Mouse (Mus musculus) cerebellum, postnatal 14 days (tissue): ENCODE results near the gene AF067061.
"Not testable (repeated sequence)": the region's sequence is repeated elsewhere in the genome, so short reads cannot be mapped to it uniquely, and the experiment has no call there.

Experiments used
- DNase-seq, 2 experiments: peaks; one replicate each; pipeline ENCODE4 v3.0.0; 2021; ENCODE audit warnings: mixed read lengths in 2 of 2

AF067061 gene

GRCm38 (mm10) chr13:120262870-120263269 lies at the start of gene AF067061:
Gene AF067061, plus strand, starts transcription at chr13:120263114.
- not testable (repeated sequence) for DNase-seq

DNA sequence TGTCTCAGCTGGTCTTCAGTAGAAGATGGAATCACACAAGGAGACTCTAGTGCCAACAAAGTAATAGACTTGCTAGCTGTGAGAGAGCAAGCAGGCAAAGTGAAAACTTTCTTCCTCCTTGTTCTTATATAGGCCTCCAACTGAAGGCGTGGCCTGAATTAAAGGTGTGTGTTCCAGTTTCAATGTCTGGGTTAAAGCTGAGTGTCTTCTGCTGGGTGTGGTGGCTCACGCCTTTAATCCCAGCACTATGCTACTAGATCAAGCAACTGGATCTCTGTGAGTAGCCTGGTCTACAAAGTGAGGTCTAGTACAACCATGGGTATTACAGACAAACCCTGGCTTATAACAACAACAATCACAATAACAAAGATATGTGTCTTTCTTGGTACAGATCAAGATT lies 47.1 kb upstream of the AF067061 start, which contains the start of gene Gm21762:
Gene Gm21762, minus strand, starts transcription at position 101 of the 400 bp plus-strand sequence.
- not testable (repeated sequence) for DNase-seq

DNA sequence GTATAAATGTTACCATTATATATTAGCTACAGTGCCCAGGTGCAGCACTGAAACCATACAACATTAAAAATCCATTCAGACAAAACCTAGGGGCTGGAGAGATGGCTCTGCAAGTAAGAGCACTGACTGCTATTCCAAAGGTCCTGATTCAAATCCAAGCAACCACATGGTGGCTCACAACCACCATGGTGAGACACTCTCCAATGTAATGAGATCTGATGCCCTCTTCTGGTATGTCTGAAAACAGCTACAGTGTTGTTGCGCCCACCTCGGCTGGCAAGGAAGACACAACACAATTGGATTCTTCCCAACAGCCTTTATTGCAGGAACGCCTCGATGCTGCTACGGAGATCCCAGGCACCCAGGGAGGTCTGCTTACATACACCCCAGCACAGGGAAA lies 42.0 kb upstream of the AF067061 start:
- DNase-seq: not testable (repeated sequence)

DNA sequence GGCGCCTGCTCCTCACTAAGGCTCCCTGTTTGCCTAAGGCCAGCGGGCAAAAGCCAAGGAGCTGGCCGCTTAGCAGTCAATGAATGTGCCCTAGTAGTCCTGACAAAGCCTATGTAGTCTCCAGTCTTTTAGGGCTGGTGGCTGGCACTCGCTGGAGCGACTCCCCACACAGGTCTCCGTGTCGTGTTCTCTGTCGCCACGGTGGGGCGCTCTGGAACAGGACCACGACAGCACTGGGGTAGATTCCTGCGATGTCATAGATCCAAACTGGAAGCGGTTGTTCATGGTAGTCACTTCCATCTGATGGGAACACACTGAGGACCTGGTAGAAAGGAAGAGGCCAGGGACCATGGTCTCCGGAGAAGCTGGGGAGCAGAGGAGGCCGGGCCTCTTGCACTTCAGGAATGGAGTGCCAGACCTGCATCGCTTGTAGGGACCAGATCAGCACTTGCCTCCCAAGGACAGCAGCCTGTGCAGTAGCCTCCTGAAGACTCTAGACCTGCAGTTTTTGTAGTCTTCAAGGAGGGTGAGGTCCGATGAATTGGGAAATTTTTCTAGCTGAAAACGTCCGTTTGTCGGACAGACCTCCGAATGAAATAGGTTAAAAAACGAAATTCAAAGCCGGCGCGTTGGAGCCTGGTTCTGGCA lies 39.8 kb upstream of the AF067061 start:
- DNase-seq: peak; percentile 3 to 11

GRCm38 (mm10) chr13:120231798-120232197 lies 31.1 kb upstream of the AF067061 start:
- not testable (repeated sequence) for DNase-seq

- not testable (repeated sequence) for DNase-seq
These were observed 30.4 kb upstream of the AF067061 start for GRCm38 (mm10) chr13:120232447-120233049.

GRCm38 (mm10) chr13:120238811-120239210 lies 24.1 kb upstream of the AF067061 start, which contains the start of gene Gm21731:
Gene Gm21731, plus strand, starts transcription at chr13:120239111.
- not testable (repeated sequence) for DNase-seq

- DNase-seq: not testable (repeated sequence)
These were observed 11.5 kb upstream of the AF067061 start for GRCm38 (mm10) chr13:120251208-120251924.

DNA sequence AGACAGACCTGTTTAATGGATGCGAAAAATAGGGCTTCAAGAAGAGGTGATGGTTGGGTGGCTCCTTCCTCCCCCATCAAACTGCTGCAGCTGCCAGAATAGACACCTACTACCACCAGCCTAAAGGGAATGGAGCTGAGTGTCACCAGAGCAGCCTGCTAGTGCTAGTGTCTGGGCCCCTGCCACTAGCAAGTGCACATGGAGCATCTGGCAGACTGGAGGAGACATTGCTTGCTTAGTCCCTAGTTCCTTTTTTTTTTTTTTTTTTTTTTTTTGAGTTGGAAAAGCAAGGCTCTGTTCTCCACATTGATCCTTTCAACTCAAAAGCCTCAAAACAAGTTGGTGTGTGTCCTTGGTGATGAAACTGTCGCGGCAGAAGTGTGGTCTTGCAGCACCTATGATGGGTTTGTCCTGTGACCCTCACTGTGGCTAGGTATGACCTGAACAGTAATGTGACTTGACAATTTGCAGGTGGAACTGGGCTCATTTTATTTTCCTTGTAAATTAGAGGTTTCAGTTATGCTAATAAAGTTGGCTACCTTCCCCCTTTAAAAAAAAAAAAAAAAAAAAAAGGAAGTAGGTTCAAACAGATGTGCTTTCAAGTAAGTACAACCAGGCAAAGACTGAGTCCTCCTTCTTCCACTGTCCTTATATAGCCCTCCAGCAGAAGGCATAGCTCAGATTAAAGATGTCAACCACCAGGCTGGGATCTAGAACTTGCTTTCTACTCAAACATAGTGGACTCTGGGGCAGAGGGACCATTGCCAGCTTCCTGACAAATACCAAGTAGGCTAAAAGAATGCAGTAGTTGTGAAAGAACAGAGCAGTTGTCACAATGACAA lies 3.9 kb upstream of the AF067061 start:
- not testable (repeated sequence) for DNase-seq

- not testable (repeated sequence) for DNase-seq
These were observed 3.2 kb upstream of the AF067061 start for GRCm38 (mm10) chr13:120259718-120260117.

GRCm38 (mm10) chr13:120277837-120278236 lies 14.9 kb downstream of the AF067061 start:
- not testable (repeated sequence) for DNase-seq

DNA sequence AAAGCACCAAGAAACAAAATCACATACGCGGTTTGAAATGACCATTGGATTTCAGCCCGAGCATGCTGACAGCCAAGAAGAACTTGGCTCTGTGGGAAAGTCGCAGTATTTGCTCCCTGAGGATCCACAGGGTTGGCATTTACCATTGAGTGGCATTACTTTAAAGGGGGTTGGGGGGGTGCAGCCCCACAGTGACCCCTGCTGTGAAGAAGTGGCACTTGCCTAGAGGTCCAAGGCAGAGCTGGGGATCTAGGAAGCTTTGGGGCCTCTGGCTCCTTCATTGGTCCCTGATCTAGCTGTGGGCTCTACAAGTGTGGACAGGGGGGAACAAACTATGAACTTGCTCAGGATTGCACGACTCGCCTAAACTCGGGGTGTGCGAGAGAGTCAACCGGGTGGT lies 15.9 kb downstream of the AF067061 start:
- DNase-seq: no peak

GRCm38 (mm10) chr13:120299324-120299894 lies 36.5 kb downstream of the AF067061 start:
- no peak for DNase-seq

DNA sequence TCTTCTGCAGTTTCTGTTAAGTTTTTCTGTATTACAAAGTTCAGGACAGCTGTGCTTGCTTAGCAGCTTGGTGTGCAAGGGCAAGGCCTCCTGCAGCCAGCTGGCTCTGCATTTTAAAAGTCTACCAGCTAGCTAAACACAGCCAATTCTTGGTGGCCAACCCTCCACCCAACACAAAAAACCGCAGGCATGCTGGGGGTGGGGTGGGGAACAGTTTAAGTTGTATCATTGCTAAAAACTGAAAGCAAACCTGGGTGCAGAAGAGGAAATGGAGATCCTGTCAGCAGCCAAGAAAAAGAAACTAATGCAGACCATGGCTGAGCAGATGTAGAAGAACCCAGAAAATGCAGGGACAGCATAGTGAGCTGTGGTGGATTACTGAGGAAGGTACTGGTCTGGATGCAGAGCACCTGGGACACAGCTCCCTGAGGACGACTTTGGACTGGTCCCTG lies 37.1 kb downstream of the AF067061 start, which contains the start of gene BC147527:
Gene BC147527, plus strand, starts transcription at position 402 of the 452 bp plus-strand sequence.
- DNase-seq: no peak

DNA sequence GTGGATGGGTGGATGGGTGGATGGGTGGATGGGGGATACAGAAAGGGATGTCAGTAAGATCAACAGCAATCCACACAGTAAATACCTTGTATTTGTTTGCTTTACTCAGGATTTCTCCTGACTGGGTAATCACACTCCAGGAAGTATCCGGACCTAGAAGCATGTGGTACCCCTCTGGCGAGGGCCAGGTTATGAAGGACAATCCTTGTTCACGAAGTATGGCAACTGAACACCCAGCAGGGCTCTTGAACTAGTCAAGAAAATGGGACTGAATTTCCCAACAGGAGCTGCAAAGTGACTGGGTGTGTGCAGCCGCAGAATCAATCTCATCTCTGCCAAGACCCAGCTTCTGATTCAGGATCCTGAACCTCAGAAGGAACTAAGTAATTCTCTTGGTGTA lies 37.9 kb downstream of the AF067061 start:
- no peak for DNase-seq

DNA sequence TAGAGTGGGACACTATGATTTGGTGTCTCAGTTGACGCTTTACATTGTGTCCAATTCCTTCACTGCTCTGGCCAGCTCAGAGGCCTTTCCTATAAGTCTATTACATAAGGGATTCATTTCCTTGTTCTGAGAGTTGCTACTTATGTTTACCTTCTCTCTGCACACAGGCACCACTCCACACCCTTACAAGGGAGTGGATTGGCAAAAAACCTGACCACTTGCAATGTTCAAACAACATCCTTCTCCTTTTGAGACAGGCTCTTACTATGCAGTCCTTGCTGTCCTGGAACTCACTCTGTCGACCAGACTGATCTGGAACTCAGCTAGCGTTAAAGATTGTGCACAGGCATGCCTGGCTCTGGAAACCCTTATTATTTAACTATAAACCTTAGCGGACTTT lies 47.8 kb downstream of the AF067061 start:
- no peak for DNase-seq

DNA sequence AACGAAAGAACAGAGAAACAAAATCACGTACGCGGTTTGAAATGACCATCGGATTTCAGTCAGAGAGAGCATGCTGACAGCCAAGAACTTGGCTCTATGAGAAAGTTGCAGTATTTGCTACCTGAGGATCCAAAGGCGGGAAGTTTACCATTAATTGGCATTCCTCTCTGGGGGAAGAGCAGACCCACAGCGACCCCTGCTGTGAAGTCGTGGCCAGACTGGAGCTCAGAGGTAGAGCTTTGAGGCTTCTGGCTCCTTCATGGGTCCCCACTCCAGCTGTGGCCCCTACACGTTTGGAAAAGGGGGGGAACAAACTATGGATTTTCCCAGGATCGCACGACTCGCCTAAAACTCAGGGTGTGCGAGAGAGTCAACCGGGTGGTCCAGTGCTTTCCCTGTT lies 50.7 kb downstream of the AF067061 start:
- DNase-seq: no peak
